ENCODE assay signal across 8 mouse cellular contexts in genomic region chr4:99626047-99626844, GRCm38 (mm10). TPM values are rescaled to one million over a fixed set of nuclear protein-coding genes. Genes with fewer than 3 reads are reported as not detected.
DNase-seq lines count a peak whose midpoint lies in the region; ATAC-seq and TF ChIP-seq lines count a peak whose summit lies in the region.

No protein-coding gene starts in this region.

- peak overlapping the region; percentile 37 for H3K4me3 ChIP-seq in heart, postnatal 0 days (ENCODE audit: low read depth, low read length)
- H3K4me3 ChIP-seq in lung, postnatal 0 days (ENCODE audit: low read depth, low read length) = no peak overlapping the region; the same call in 1 of the 2 replicates
- no peak overlapping the region for H3K4me3 ChIP-seq in stomach, postnatal 0 days (ENCODE audit: low read depth, low read length)
- no peak overlapping the region for H3K4me3 ChIP-seq in liver, postnatal 0 days (ENCODE audit: low read depth, low read length)

- peak; percentile 62; the same call in 1 of the 2 replicates for ATAC-seq in heart, postnatal 0 days (ENCODE audit: insufficient read depth, low read depth)
- peak; percentile 38; the same call in 1 of the 2 replicates for ATAC-seq in lung, postnatal 0 days
- no peak for ATAC-seq in stomach, postnatal 0 days (ENCODE audit: low FRiP score, low TSS enrichment)
- ATAC-seq in liver, postnatal 0 days = no peak

- no peak for TF ChIP-seq CTCF in heart, postnatal 0 days (IDR thresholded peaks at IDR 0.05; ENCODE audit: low read depth)
- no peak for TF ChIP-seq CTCF in lung, postnatal 0 days (IDR thresholded peaks at IDR 0.05)
- no peak for TF ChIP-seq CTCF in stomach, postnatal 0 days (IDR thresholded peaks at IDR 0.05; ENCODE audit: low read depth)
- TF ChIP-seq CTCF in liver, postnatal 0 days (IDR thresholded peaks at IDR 0.05; ENCODE audit: low read depth) = no peak

- H3K36me3 ChIP-seq in heart, postnatal 0 days (replicated peaks; ENCODE audit: control insufficient read depth, insufficient read depth, low read length) = no peaks in the 10 kb centered on the region
- H3K36me3 ChIP-seq in lung, postnatal 0 days (ENCODE audit: insufficient read depth, low read length) = no peaks in the 10 kb centered on the region
- H3K36me3 ChIP-seq in stomach, postnatal 0 days (ENCODE audit: control insufficient read depth, insufficient read depth, low read length) = no peaks in the 10 kb centered on the region
- H3K36me3 ChIP-seq in liver, postnatal 0 days (replicated peaks; ENCODE audit: insufficient read depth, low read length) = no peaks in the 10 kb centered on the region

- H3K27me3 ChIP-seq in heart, postnatal 0 days (ENCODE audit: control insufficient read depth, insufficient read depth, low read length) = no peaks in the 10 kb centered on the region
- H3K27me3 ChIP-seq in lung, postnatal 0 days (replicated peaks; ENCODE audit: insufficient read depth, low read length) = no peaks in the 10 kb centered on the region
- no peaks in the 10 kb centered on the region for H3K27me3 ChIP-seq in stomach, postnatal 0 days (ENCODE audit: control insufficient read depth, insufficient read depth, low read length)
- no peaks in the 10 kb centered on the region for H3K27me3 ChIP-seq in liver, postnatal 0 days (ENCODE audit: insufficient read depth, low read length)

- H3K27ac ChIP-seq in heart, postnatal 0 days (ENCODE audit: low read depth) = no peak overlapping the region
- no peak overlapping the region for H3K27ac ChIP-seq in lung, postnatal 0 days (ENCODE audit: low read length)
- H3K27ac ChIP-seq in stomach, postnatal 0 days (replicated peaks) = no peak overlapping the region
- no peak overlapping the region for H3K27ac ChIP-seq in liver, postnatal 0 days (ENCODE audit: low read depth)

- peak overlapping the region; percentile 63 for H3K4me2 ChIP-seq in heart, postnatal 0 days (ENCODE audit: low read depth, low read length)
- H3K4me2 ChIP-seq in lung, postnatal 0 days (replicated peaks; ENCODE audit: low read depth, low read length) = peak overlapping the region; percentile 42
- H3K4me2 ChIP-seq in stomach, postnatal 0 days (replicated peaks; ENCODE audit: low read depth) = peak overlapping the region; percentile 42; the same call in 1 of the 2 replicates
- H3K4me2 ChIP-seq in liver, postnatal 0 days (ENCODE audit: low read depth, low read length) = no peak overlapping the region

- no peak overlapping the region for H3K9ac ChIP-seq in heart, postnatal 0 days (replicated peaks; ENCODE audit: low read depth, low read length)
- H3K9ac ChIP-seq in lung, postnatal 0 days (replicated peaks; ENCODE audit: low read depth) = no peak overlapping the region
- no peak overlapping the region for H3K9ac ChIP-seq in stomach, postnatal 0 days (ENCODE audit: low read length)
- H3K9ac ChIP-seq in liver, postnatal 0 days (replicated peaks) = no peak overlapping the region

- no peak for TF ChIP-seq EP300 in heart, postnatal 0 days (IDR thresholded peaks at IDR 0.05; ENCODE audit: low read depth)
- no peak for TF ChIP-seq EP300 in lung, postnatal 0 days (IDR thresholded peaks at IDR 0.05)
- TF ChIP-seq EP300 in stomach, postnatal 0 days (optimal IDR thresholded peaks at IDR 0.05) = no peak
- TF ChIP-seq EP300 in liver, postnatal 0 days (IDR thresholded peaks at IDR 0.05; ENCODE audit: low read depth) = no peak

- no peaks in the 10 kb centered on the region for H3K9me3 ChIP-seq in heart, postnatal 0 days (replicated peaks; ENCODE audit: control insufficient read depth, low read length)
- H3K9me3 ChIP-seq in lung, postnatal 0 days (ENCODE audit: low read length) = no peaks in the 10 kb centered on the region
- H3K9me3 ChIP-seq in stomach, postnatal 0 days (ENCODE audit: control insufficient read depth, low read length) = no peaks in the 10 kb centered on the region
- no peaks in the 10 kb centered on the region for H3K9me3 ChIP-seq in liver, postnatal 0 days (ENCODE audit: low read length)

- 9% methylated on average over 21 of the region's 24 CpGs for WGBS in heart, postnatal 0 days
- 12% methylated on average over 22 of the region's 24 CpGs for WGBS in lung, postnatal 0 days
- WGBS in stomach, postnatal 0 days = 9% methylated on average over 21 of the region's 24 CpGs
- WGBS in liver, postnatal 0 days (ENCODE audit: insufficient replicate concordance) = 22% methylated on average over 21 of the region's 24 CpGs

- DNase-seq in right cerebral cortex, postnatal 4 days = peak; percentile 6
- DNase-seq in right cerebral cortex, postnatal 25 days = no peak
- DNase-seq in heart, postnatal 0 days (ENCODE audit: low spot score) = peak; percentile 39
- peak; percentile 40 for DNase-seq in lung, postnatal 0 days (ENCODE audit: low spot score)
- DNase-seq in stomach, postnatal 0 days (ENCODE audit: low spot score) = peak; percentile 41
- DNase-seq in liver, postnatal 0 days = no peak
- DNase-seq in spleen, postnatal 4 days (ENCODE audit: low spot score in 2 of 2) = no peak
- no peak for DNase-seq in cerebellum, adult 11-12 months

- H3K4me1 ChIP-seq in heart, postnatal 0 days (ENCODE audit: control insufficient read depth, insufficient read depth) = no peaks in the 10 kb centered on the region
- H3K4me1 ChIP-seq in lung, postnatal 0 days (ENCODE audit: insufficient read depth, low read depth, low read length) = no peaks in the 10 kb centered on the region
- H3K4me1 ChIP-seq in stomach, postnatal 0 days (replicated peaks; ENCODE audit: control insufficient read depth, insufficient read depth) = no peaks in the 10 kb centered on the region
- H3K4me1 ChIP-seq in liver, postnatal 0 days (ENCODE audit: insufficient read depth) = no peaks in the 10 kb centered on the region

RNA-seq across cellular contexts. Expression of gene Foxd3, which starts 29.9 kb away (rescaled TPM):
- 0.46 and 0.65 TPM in 2 replicates for total RNA-seq in heart, postnatal 0 days (2014; rRNA removed; ENCODE audit: low replicate concordance)
- not detected in 2 replicates for polyA plus RNA-seq in heart, postnatal 0 days (2015; fragmentation: Nextera tagmentation; extraction: Ambion mirVana)
- polyA plus RNA-seq in lung, postnatal 0 days (2015; fragmentation: Nextera tagmentation; extraction: Ambion mirVana) = 0.05 TPM in 1 of 2 replicates, not detected in the other
- polyA plus RNA-seq in stomach, postnatal 0 days (2015; fragmentation: Nextera tagmentation; extraction: Ambion mirVana) = 0.62 and 0.65 TPM in 2 replicates
- not detected in 2 replicates for polyA plus RNA-seq in liver, postnatal 0 days (2015; fragmentation: Nextera tagmentation; extraction: Ambion mirVana)

Comparison
In these comparisons a context has a peak if more than half of its experiments do, and no peak if none do; other contexts are left out.
1. DNase-seq: peak in right cerebral cortex, postnatal 4 days (single experiment), heart, postnatal 0 days (single experiment), lung, postnatal 0 days (single experiment) and stomach, postnatal 0 days (single experiment); none in right cerebral cortex, postnatal 25 days (single experiment), liver, postnatal 0 days (single experiment), spleen, postnatal 4 days (0 of 2) and cerebellum, adult 11-12 months (single experiment).
2. ATAC-seq: peak in heart, postnatal 0 days (single experiment) and lung, postnatal 0 days (single experiment); none in stomach, postnatal 0 days (single experiment) and liver, postnatal 0 days (single experiment).